In genomic region chr6:142814495-142814921, GRCm38 (mm10) we compare ENCODE assay signal across 8 mouse cellular contexts. TPM values are rescaled to one million over a fixed set of nuclear protein-coding genes. Genes with fewer than 3 reads are reported as not detected.
A peak's percentile ranks its signal among the peaks of the same experiment; 100 is the strongest.
DNase-seq lines count a peak whose midpoint lies in the region; ATAC-seq and TF ChIP-seq lines count a peak whose summit lies in the region.

No protein-coding gene starts in this region.

- peak overlapping the region; percentile 31 for H3K4me3 ChIP-seq in hindbrain, postnatal 0 days (ENCODE audit: low read length)

- H3K4me2 ChIP-seq in hindbrain, postnatal 0 days (ENCODE audit: low read depth, low read length), result peak overlapping the region; percentile 59

- WGBS in hindbrain, postnatal 0 days, result 1% methylated on average over 15 of the region's 15 CpGs

- H3K4me1 ChIP-seq in hindbrain, postnatal 0 days (ENCODE audit: insufficient read depth, low read length), result no peaks in the 10 kb centered on the region

- peak overlapping the region; percentile 42; the same call in 1 of the 2 replicates for H3K9ac ChIP-seq in hindbrain, postnatal 0 days (replicated peaks; ENCODE audit: low read length)

- no peak overlapping the region for H3K27ac ChIP-seq in hindbrain, postnatal 0 days

- H3K27me3 ChIP-seq in hindbrain, postnatal 0 days (ENCODE audit: insufficient read depth, low read length), result no peaks in the 10 kb centered on the region

- ATAC-seq in activated CD4-positive, CD25-positive, alpha-beta regulatory T cell, adult 4 months, result peak; percentile 79
- ATAC-seq in hindbrain, postnatal 0 days, result peak; percentile 64

- H3K9me3 ChIP-seq in hindbrain, postnatal 0 days (ENCODE audit: low read length), result no peaks in the 10 kb centered on the region

- TF ChIP-seq CTCF in hindbrain, postnatal 0 days (IDR thresholded peaks at IDR 0.05; ENCODE audit: low read depth), result peak; percentile 88

- peak; percentile 72 to 91 for DNase-seq in cerebellum, postnatal 4 days (ENCODE audit: low spot score in 2 of 2)
- DNase-seq in gastrocnemius, adult 8-10 months (ENCODE audit: low spot score in 2 of 2), result peak; percentile 27 to 50
- DNase-seq in hindbrain, postnatal 0 days (ENCODE audit: low spot score), result peak; percentile 96
- DNase-seq in left cerebral cortex, adult 18-20 months (ENCODE audit: low spot score in 2 of 2), result peak; percentile 92
- DNase-seq in lung, postnatal 4 days, result peak; percentile 57 to 79
- peak; percentile 72 for DNase-seq in retina, postnatal 7 days (ENCODE audit: low read depth, low spot score)
- peak; percentile 53 for DNase-seq in urinary bladder, adult 2 months (ENCODE audit: low spot score)

- H3K36me3 ChIP-seq in hindbrain, postnatal 0 days (ENCODE audit: insufficient read depth, low read length), result no peaks in the 10 kb centered on the region

RNA-seq across cellular contexts. Expression of gene Sult6b2, which starts 10.2 kb away (rescaled TPM):
- polyA plus RNA-seq in activated CD4-positive, CD25-positive, alpha-beta regulatory T cell, adult 4 months (2017; shearing (Covaris generic)), result not detected
- total RNA-seq in gastrocnemius, adult 8-10 months (2022), result not detected
- total RNA-seq in hindbrain, postnatal 0 days (2014; rRNA removed), result not detected in 2 replicates
- polyA plus RNA-seq in hindbrain, postnatal 0 days (2015; fragmentation: Nextera tagmentation; extraction: Ambion mirVana), result 0.28 and 0.30 TPM in 2 replicates
- total RNA-seq in left cerebral cortex, adult 18-20 months (2021), result not detected
- not detected in 2 replicates for polyA plus RNA-seq in urinary bladder, adult 2 months (2012; rRNA removed)

RNA-seq across cellular contexts. Expression of gene Cmas, which starts 58.0 kb away (rescaled TPM):
- polyA plus RNA-seq in activated CD4-positive, CD25-positive, alpha-beta regulatory T cell, adult 4 months (2017; shearing (Covaris generic)), result 10 to 100 TPM; 12.4 to 14.3 TPM
- total RNA-seq in gastrocnemius, adult 8-10 months (2022), result 10 to 100 TPM; 31.2 to 34.2 (median 32.8) TPM
- total RNA-seq in hindbrain, postnatal 0 days (2014; rRNA removed), result 59.1 and 70.7 TPM in 2 replicates
- polyA plus RNA-seq in hindbrain, postnatal 0 days (2015; fragmentation: Nextera tagmentation; extraction: Ambion mirVana), result 168 and 171 TPM in 2 replicates
- total RNA-seq in left cerebral cortex, adult 18-20 months (2021), result 100 to 1,000 TPM; 115 to 116 TPM
- 44.3 and 47.6 TPM in 2 replicates for polyA plus RNA-seq in urinary bladder, adult 2 months (2012; rRNA removed)

Comparison
In these comparisons a context has a peak if more than half of its experiments do, and no peak if none do; other contexts are left out.
1. DNase-seq: peak in every context shown above with its lines; median percentile 96 in hindbrain, postnatal 0 days; 92 in left cerebral cortex, adult 18-20 months; 82 in cerebellum, postnatal 4 days; 72 in retina, postnatal 7 days; 68 in lung, postnatal 4 days; 53 in urinary bladder, adult 2 months; 38 in gastrocnemius, adult 8-10 months.